Mouse (Mus musculus) megakaryocyte, embryonic 14.5 days (primary cell): ENCODE results near the gene Fbxw4. TPM values are rescaled to one million over a fixed set of nuclear protein-coding genes. Genes with fewer than 3 reads are reported as not detected.

Experiments
- H3K27me3 ChIP-seq: replicated peaks from 2 replicates; pipeline ENCODE3; 2012; ENCODE audit warnings: inconsistent platforms
- H3K36me3 ChIP-seq: replicated peaks from 2 replicates; pipeline ENCODE3; 2012; ENCODE audit warnings: low read length, inconsistent platforms, mixed read lengths
- H3K4me1 ChIP-seq: 2 replicates; pipeline ENCODE4 v1.6.1; 2012; ENCODE audit warnings: inconsistent platforms
- H3K4me3 ChIP-seq: replicated peaks from 2 replicates; pipeline ENCODE3; 2012; ENCODE audit warnings: moderate library complexity, mild to moderate bottlenecking, inconsistent platforms
- H3K9me3 ChIP-seq: 2 replicates; pipeline ENCODE4 v1.6.1; 2012; ENCODE audit warnings: inconsistent platforms
- FLI1 ChIP-seq: IDR thresholded peaks from 2 replicates; pipeline ENCODE4 v1.6.1; 2012; ENCODE audit warnings: low read length, inconsistent platforms, mixed read lengths
- GATA1 ChIP-seq: IDR thresholded peaks from 3 replicates; pipeline ENCODE4 v1.6.1; 2012; ENCODE audit warnings: mixed read lengths, low read length, inconsistent platforms, borderline replicate concordance
- polyA plus RNA-seq: library from polyadenylated mRNA; stranded (reverse); fragments of >175 nt; gene quantifications from 2 replicates; pipeline ENCODE4 v1.2.3, GENCODE M21; 2012; ENCODE audit warnings: low replicate concordance; ENCODE audit not compliant: insufficient read depth

Gene Fbxw4
- polyA plus RNA-seq, 1 experiment, result 14.3 TPM

- Histone ChIP-seq H3K36me3 (peaks cover 46% of the 10 kb centered on the region), H3K9me3 (no peaks in the 10 kb centered on the region), H3K4me1 (peaks cover 34% of the 10 kb centered on the region), H3K4me3 (no peak overlapping the region), H3K27me3 (peaks cover 21% of the 10 kb centered on the region)
- TF ChIP-seq GATA1 (no peak), FLI1 (no peak)
Observed at GRCm38 (mm10) chr19:45531554-45531953, 128.6 kb downstream of the Fbxw4 start.

- peaks cover 11% of the 10 kb centered on the region for H3K27me3 ChIP-seq
- H3K4me3 ChIP-seq, result no peak overlapping the region
- no peaks in the 10 kb centered on the region for H3K9me3 ChIP-seq
- H3K36me3 ChIP-seq, result peaks cover 50% of the 10 kb centered on the region
- TF ChIP-seq FLI1 (no peak), GATA1 (no peak)
- peaks cover 38% of the 10 kb centered on the region for H3K4me1 ChIP-seq
Observed at GRCm38 (mm10) chr19:45530200-45530995, 129.7 kb downstream of the Fbxw4 start.

GRCm38 (mm10) chr19:45529294-45529693, 130.8 kb downstream of the Fbxw4 start:
- H3K27me3 ChIP-seq, result peaks cover 9% of the 10 kb centered on the region

More at GRCm38 (mm10) chr19:45529294-45529693, 130.8 kb downstream of the Fbxw4 start:
- no peak overlapping the region for H3K4me3 ChIP-seq
- peaks cover 38% of the 10 kb centered on the region for H3K4me1 ChIP-seq
- TF ChIP-seq GATA1, result no peak
- no peak for TF ChIP-seq FLI1
- H3K9me3 ChIP-seq, result no peaks in the 10 kb centered on the region
- H3K36me3 ChIP-seq, result peaks cover 52% of the 10 kb centered on the region

Other genes starting within 250 kb of the Fbxw4 start
- 7.5 and 15.4 TPM in 2 replicates for gene Poll, start 99.8 kb downstream of the Fbxw4 start, polyA plus RNA-seq
- 32.0 and 59.1 TPM in 2 replicates for gene Gm17018, start 99.7 kb downstream of the Fbxw4 start, polyA plus RNA-seq
- gene Fgf8, start 82.6 kb upstream of the Fbxw4 start, polyA plus RNA-seq, result 3.8 TPM in 1 of 2 replicates, not detected in the other
- gene Npm3, start 89.3 kb upstream of the Fbxw4 start, polyA plus RNA-seq, result 7.1 and 43.7 TPM in 2 replicates
- gene Mgea5, start 123.5 kb upstream of the Fbxw4 start, polyA plus RNA-seq, result 1.5 and 9.8 TPM in 2 replicates
- 0.35 TPM in 1 of 2 replicates, not detected in the other for gene Kcnip2, start 155.7 kb upstream of the Fbxw4 start, polyA plus RNA-seq